13 mouse cellular contexts compared by ENCODE assay signal in the genomic region with DNA sequence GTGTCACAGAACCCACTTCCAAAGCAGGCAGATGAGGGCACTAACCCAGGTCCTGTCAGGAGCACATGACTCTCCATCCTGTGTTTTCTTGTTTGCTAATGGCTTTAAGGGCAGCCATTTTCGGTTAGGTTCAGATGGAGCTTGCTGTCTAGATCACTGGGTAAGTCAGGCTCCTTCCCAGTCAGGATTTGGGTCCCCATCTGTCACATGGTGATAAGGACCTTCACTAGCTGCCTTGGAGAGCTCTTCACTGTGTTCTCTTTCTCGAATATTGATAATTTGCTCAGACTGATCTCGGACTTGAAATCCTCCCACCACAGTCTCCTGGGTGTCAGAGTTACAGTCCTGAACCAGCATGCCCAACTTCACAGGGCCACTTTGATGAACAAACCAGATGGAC. TPM values are rescaled to one million over a fixed set of nuclear protein-coding genes. Genes with fewer than 3 reads are reported as not detected.
A peak's percentile ranks its signal among the peaks of the same experiment; 100 is the strongest.
DNase-seq lines count a peak whose midpoint lies in the region; ATAC-seq and TF ChIP-seq lines count a peak whose summit lies in the region.
"Had no signal": no experiment of that assay in that cellular context is flagged by ENCODE, and none has a peak within 500 bp of the region (broad histone marks: within the 10 kb centered on the region; RNA-seq: fewer than 3 reads in every experiment).

No protein-coding gene starts in this region.

- peaks cover 72% of the 10 kb centered on the region for H3K4me1 ChIP-seq in embryonic facial prominence, embryonic 13.5 days
- H3K4me1 ChIP-seq in embryonic facial prominence, embryonic 10.5 days = peaks cover 93% of the 10 kb centered on the region
- peaks cover 74% of the 10 kb centered on the region for H3K4me1 ChIP-seq in liver, adult 2 months (ENCODE audit: control insufficient read depth, insufficient read depth, low read length)
- H3K4me1 ChIP-seq in liver, embryonic 16.5 days (ENCODE audit: control insufficient read depth, low read depth, low read length) = peaks cover 57% of the 10 kb centered on the region

- no peaks in the 10 kb centered on the region for H3K27me3 ChIP-seq in embryonic facial prominence, embryonic 13.5 days
- H3K27me3 ChIP-seq in embryonic facial prominence, embryonic 10.5 days (replicated peaks; ENCODE audit: low read depth, poor library complexity, severe bottlenecking) = no peaks in the 10 kb centered on the region
- H3K27me3 ChIP-seq in liver, adult 2 months (ENCODE audit: control insufficient read depth, insufficient read depth, low read length) = no peaks in the 10 kb centered on the region
- H3K27me3 ChIP-seq in liver, embryonic 16.5 days (ENCODE audit: control insufficient read depth, insufficient read depth, low read depth, low read length) = no peaks in the 10 kb centered on the region
- H3K27me3 ChIP-seq: limb, embryonic 12.5 days had no signal

- no peak overlapping the region for H3K9ac ChIP-seq in embryonic facial prominence, embryonic 13.5 days
- no peak overlapping the region for H3K9ac ChIP-seq in liver, adult 2 months (ENCODE audit: low read depth, low read length)
- H3K9ac ChIP-seq in liver, embryonic 16.5 days (ENCODE audit: low read depth, low read length) = no peak overlapping the region
- H3K9ac ChIP-seq: limb, embryonic 12.5 days had no signal

- no peaks in the 10 kb centered on the region for H3K9me3 ChIP-seq in embryonic facial prominence, embryonic 13.5 days
- H3K9me3 ChIP-seq in embryonic facial prominence, embryonic 10.5 days = no peaks in the 10 kb centered on the region
- no peaks in the 10 kb centered on the region for H3K9me3 ChIP-seq in liver, embryonic 16.5 days (replicated peaks; ENCODE audit: control insufficient read depth, low read length)
- H3K9me3 ChIP-seq: limb, embryonic 12.5 days had no signal

- peaks cover 67% of the 10 kb centered on the region for H3K79me2 ChIP-seq in liver, adult 2 months (ENCODE audit: control insufficient read depth, insufficient read depth, low read length)

- no peak overlapping the region for H3K4me2 ChIP-seq in embryonic facial prominence, embryonic 13.5 days
- H3K4me2 ChIP-seq in liver, embryonic 16.5 days (ENCODE audit: low read depth, low read length) = no peak overlapping the region
- H3K4me2 ChIP-seq: limb, embryonic 12.5 days had no signal

- ATAC-seq in embryonic facial prominence, embryonic 13.5 days (ENCODE audit: insufficient number of reproducible peaks, insufficient read depth, low FRiP score, low TSS enrichment, low read depth) = no peak
- peak; percentile 64 for ATAC-seq in liver, embryonic 16.5 days (ENCODE audit: low read depth)
- ATAC-seq: lung, postnatal 0 days had no signal

- H3K27ac ChIP-seq in embryonic facial prominence, embryonic 13.5 days = 0 out of 2 replicates have a peak overlapping the region, but pooled peaks have one; percentile 2
- H3K27ac ChIP-seq in embryonic facial prominence, embryonic 10.5 days (replicated peaks) = no peak overlapping the region
- peak overlapping the region; percentile 72 for H3K27ac ChIP-seq in liver, adult 2 months (replicated peaks; ENCODE audit: insufficient read depth, low read depth, low read length)
- no peak overlapping the region; the same call in 1 of the 2 replicates for H3K27ac ChIP-seq in liver, embryonic 16.5 days (ENCODE audit: low read length)

- no peak for TF ChIP-seq POLR2A in liver, adult 2 months (IDR thresholded peaks at IDR 0.05; ENCODE audit: extremely low read depth, insufficient read depth, low read length)

- no peaks in the 10 kb centered on the region for H3K36me3 ChIP-seq in embryonic facial prominence, embryonic 13.5 days
- 0 out of 2 replicates have a peak, but pooled peaks cover 5% of the 10 kb centered on the region for H3K36me3 ChIP-seq in embryonic facial prominence, embryonic 10.5 days (replicated peaks)
- H3K36me3 ChIP-seq in liver, adult 2 months (ENCODE audit: control insufficient read depth, insufficient read depth, low read length) = no peaks in the 10 kb centered on the region
- no peaks in the 10 kb centered on the region for H3K36me3 ChIP-seq in liver, embryonic 16.5 days (ENCODE audit: control insufficient read depth, insufficient read depth)

- no peak for TF ChIP-seq CTCF in liver, adult 2 months (IDR thresholded peaks at IDR 0.05; ENCODE audit: low read depth, low read length)

- DNase-seq in embryonic facial prominence, embryonic 10.5 days (ENCODE audit: low spot score) = no peak
- DNase-seq in liver, adult 2 months (ENCODE audit: extremely low read depth, low read depth, low spot score) = no peak
- DNase-seq in liver = no peak
- peak; percentile 46 for DNase-seq in c-Kit-positive CD71-positive TER-119-negative erythroid progenitor cells, embryonic 14.5 days (ENCODE audit: low read depth)
- DNase-seq in right cerebral cortex, postnatal 25 days = no peak
- DNase-seq in cerebellum, postnatal 14 days = no peak
- DNase-seq: cerebellum, adult 11-12 months; gastrocnemius, postnatal 10 days; thymus, postnatal 14 days had no signal

- no peak overlapping the region for H3K4me3 ChIP-seq in embryonic facial prominence, embryonic 13.5 days
- H3K4me3 ChIP-seq in embryonic facial prominence, embryonic 10.5 days = no peak overlapping the region
- H3K4me3 ChIP-seq in liver, adult 2 months (ENCODE audit: insufficient read depth, low read depth, low read length) = no peak overlapping the region
- no peak overlapping the region for H3K4me3 ChIP-seq in liver, embryonic 16.5 days (ENCODE audit: low read depth, low read length)
- H3K4me3 ChIP-seq: limb, embryonic 12.5 days had no signal

- 85% methylated on average over 3 of the region's 3 CpGs for WGBS in embryonic facial prominence, embryonic 13.5 days
- 85% methylated on average over 3 of the region's 3 CpGs for WGBS in embryonic facial prominence, embryonic 10.5 days
- WGBS in liver, adult 2 months = 51% methylated on average over 3 of the region's 3 CpGs
- 18% methylated on average over 3 of the region's 3 CpGs for whole genome bisulfite sequencing in liver, embryonic 16.5 days (ENCODE audit: insufficient replicate concordance)

RNA-seq across cellular contexts. Expression of a gene that starts 35.8 kb away (rescaled TPM):
- 44.3 and 52.9 TPM in 2 replicates for polyA plus RNA-seq in embryonic facial prominence, embryonic 13.5 days (2015; fragmentation: Nextera tagmentation; extraction: Ambion mirVana)
- 42.8 and 45.6 TPM in 2 replicates for polyA plus RNA-seq in embryonic facial prominence, embryonic 10.5 days (2016; fragmentation: Nextera tagmentation; extraction: Ambion mirVana)
- total RNA-seq in liver, adult 2 months (2014; rRNA removed) = 5.3 and 10.1 TPM in 2 replicates
- 10.2 and 11.0 TPM in 2 replicates for polyA plus RNA-seq in liver, adult 2 months (2012; rRNA removed)
- 4.1 and 6.1 TPM in 2 replicates for polyA plus RNA-seq in liver, embryonic 16.5 days (2015; fragmentation: Nextera tagmentation; extraction: Ambion mirVana)

Comparison
In these comparisons a context has a peak if more than half of its experiments do, and no peak if none do; other contexts are left out.
1. H3K27ac ChIP-seq: peak in embryonic facial prominence, embryonic 13.5 days (single experiment) and liver, adult 2 months (single experiment); none in embryonic facial prominence, embryonic 10.5 days (single experiment) and liver, embryonic 16.5 days (single experiment).